In the genomic region with DNA sequence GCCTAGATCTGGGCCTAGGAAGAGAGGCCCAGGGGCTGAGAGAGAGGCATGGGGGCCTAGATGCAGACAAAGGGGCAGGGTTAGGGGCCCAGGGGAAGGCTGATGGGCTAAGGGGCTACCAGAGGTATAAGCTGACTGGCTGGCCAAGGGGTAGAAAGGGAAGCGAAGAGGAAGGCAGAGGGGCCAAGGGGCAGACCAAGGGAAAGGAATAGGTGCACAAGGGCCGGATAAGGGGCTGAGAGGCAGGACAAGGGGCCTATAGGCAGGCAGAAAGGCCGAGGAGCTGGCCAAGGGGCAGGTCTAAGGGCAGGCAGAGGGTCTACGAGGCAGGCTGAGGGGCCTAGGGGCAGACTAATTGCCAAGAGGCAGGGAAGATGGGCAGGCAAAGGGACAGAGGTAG, we compare ENCODE assay signal across 27 mouse cellular contexts. TPM values are rescaled to one million over a fixed set of nuclear protein-coding genes. Genes with fewer than 3 reads are reported as not detected.
"Had no signal": no experiment of that assay in that cellular context is flagged by ENCODE, and none has a peak within 500 bp of the region (broad histone marks: within the 10 kb centered on the region; RNA-seq: fewer than 3 reads in every experiment).

No protein-coding gene starts in this region.

- DNase-seq: heart, postnatal 10 days; heart, postnatal 14 days; heart, postnatal 36 days; kidney, adult 11 months; kidney, adult 18-20 months; kidney, adult 2 months; kidney, adult 8-10 months; kidney, adult 9 months; kidney, postnatal 10 days; kidney, postnatal 14 days; kidney, postnatal 25 days; kidney, postnatal 36 days; kidney, postnatal 4 days; layer of hippocampus, adult 9-11 months; layer of hippocampus, postnatal 36 days had no signal

RNA-seq across cellular contexts. Expression of gene Tex13b, which starts 26.7 kb away (rescaled TPM):
- total RNA-seq: heart, postnatal 10 days; heart, postnatal 14 days; heart, postnatal 25 days; heart, postnatal 36 days; hematopoietic stem cell, adult 5-6 weeks; hindbrain, postnatal 0 days; layer of hippocampus, adult 18-20 months; layer of hippocampus, adult 2 months; layer of hippocampus, adult 8-10 months; layer of hippocampus, postnatal 10 days; layer of hippocampus, postnatal 14 days; layer of hippocampus, postnatal 25 days; layer of hippocampus, postnatal 36 days; left cerebral cortex, adult 18-20 months; left cerebral cortex, adult 2 months; left cerebral cortex, adult 8-10 months had no signal
